Mouse (Mus musculus) lung, postnatal 0 days (tissue): ENCODE results near the gene Gpr176.

Experiments used
- CTCF ChIP-seq: IDR thresholded peaks from 2 replicates; pipeline ENCODE4 v1.5.1; 2016; ENCODE audit warnings: antibody characterized with exemption, mild to moderate bottlenecking
- EP300 ChIP-seq: IDR thresholded peaks from 2 replicates; pipeline ENCODE4 v1.6.1; 2016; ENCODE audit warnings: antibody characterized with exemption, mild to moderate bottlenecking, control low read depth

DNA sequence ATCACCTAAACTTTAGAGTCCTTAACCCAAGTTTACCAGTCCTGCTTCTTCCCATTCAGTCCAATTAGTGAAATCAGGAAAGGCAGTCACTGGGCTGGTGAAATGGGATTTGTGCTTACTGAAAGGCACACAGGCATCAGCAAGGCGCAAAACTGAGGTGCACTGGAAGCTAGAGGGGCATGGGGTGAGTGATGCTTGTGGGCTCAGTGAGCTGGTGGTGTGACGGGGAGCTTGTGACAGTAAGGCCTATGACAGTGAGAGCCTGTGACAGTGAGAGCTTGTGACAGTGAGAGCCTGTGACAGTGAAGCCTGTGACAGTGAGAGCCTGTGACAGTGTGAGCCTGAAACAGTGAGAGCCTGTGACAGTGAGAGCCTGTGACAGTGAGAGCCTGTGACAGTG is 71.6 kb downstream of the Gpr176 start:
- TF ChIP-seq CTCF: no peak
- TF ChIP-seq EP300: no peak
